Mouse (Mus musculus) Patski (cell line): ENCODE data around the gene Yy1. TPM values are rescaled to one million over a fixed set of nuclear protein-coding genes. Genes with fewer than 3 reads are reported as not detected.

Source experiments
- ATAC-seq: fragments of 100-300 bp; one replicate; pipeline ENCODE4 v1.8.0; 2021
- CTCF ChIA-PET: fragments of 350-600 bp; sonication (Branson Sonifier 250); formaldehyde crosslinking; loops from one replicate; lab custom pipeline; 2022; ENCODE audit warnings: inconsistent platforms; lab: Charles Lee
- POLR2A ChIA-PET: fragments of 350-600 bp; sonication (Branson Sonifier 250); formaldehyde crosslinking; loops from one replicate; lab custom pipeline; 2022; ENCODE audit warnings: antibody characterized with exemption, inconsistent platforms; lab: Charles Lee
- DNase-seq: peaks from one replicate; pipeline ENCODE4 v3.0.0-alpha.2; 2011; ENCODE audit warnings: low read depth, low spot score
- H3K27me3 ChIP-seq: fragments of 371-371 bp; one replicate; pipeline ENCODE4 v1.5.1; 2021
- CTCF ChIP-seq: fragments of 100-300 bp; IDR thresholded peaks from one replicate; pipeline ENCODE4 v1.5.1; 2021
- in situ Hi-C: fragments of 300-500 bp; cut with MboI; formaldehyde crosslinking; loops from 3 replicates; pipeline ENCODE4 v1.11.1; 2018; ENCODE audit warnings: low pct_unique_long_range_greater_than_20kb, mixed read lengths
- polyA plus RNA-seq: library from polyadenylated mRNA; unstranded; gene quantifications from one replicate; pipeline ENCODE4 v1.2.3, GENCODE M21; 2021

Yy1 gene
- polyA plus RNA-seq, 1 experiment from 2014 or later, result 53.2 TPM

GRCm38 (mm10) chr12:108766866-108767265 lies 25.9 kb upstream of the Yy1 start:
- H3K27me3 ChIP-seq, result no peaks in the 10 kb centered on the region
- ATAC-seq (no peak), DNase-seq (no peak)
- ChIA-PET POLR2A (no interaction called here), CTCF (no interaction called here)
- no peak for TF ChIP-seq CTCF
- in situ Hi-C loops, result no loop called here

GRCm38 (mm10) chr12:108768196-108768854 lies 24.4 kb upstream of the Yy1 start:
- CTCF ChIA-PET, result no interaction called here
- DNase-seq, result no peak
- in situ Hi-C loops, result no loop called here
- TF ChIP-seq CTCF, result no peak
- POLR2A ChIA-PET, result no interaction called here
- no peaks in the 10 kb centered on the region for H3K27me3 ChIP-seq
- ATAC-seq, result no peak

- DNase-seq (no peak), ATAC-seq (no peak)
- in situ Hi-C loops, result no loop called here
- no peaks in the 10 kb centered on the region for H3K27me3 ChIP-seq
- ChIA-PET CTCF (no interaction called here), POLR2A (interaction anchor here (0.6 kb wide), 1 partner anchor 1463 kb away, joined by 6 read pairs; no protein-coding TSS in a partner anchor)
- TF ChIP-seq CTCF, result no peak
These were observed 12.5 kb upstream of the Yy1 start for GRCm38 (mm10) chr12:108780108-108780877.

- CTCF ChIA-PET, result no interaction called here
- no peak for DNase-seq
- no peak for ATAC-seq
- in situ Hi-C loops, result no loop called here
- H3K27me3 ChIP-seq, result no peaks in the 10 kb centered on the region
- POLR2A ChIA-PET, result no interaction called here
- no peak for TF ChIP-seq CTCF
These were observed 7.6 kb upstream of the Yy1 start for GRCm38 (mm10) chr12:108785161-108785560.

- CTCF ChIA-PET, result no interaction called here
- in situ Hi-C loops, result no loop called here
- no peak for DNase-seq
- no peak for ATAC-seq
- POLR2A ChIA-PET, result no interaction called here
- no peaks in the 10 kb centered on the region for H3K27me3 ChIP-seq
- no peak for TF ChIP-seq CTCF
These were observed 5.4 kb upstream of the Yy1 start for GRCm38 (mm10) chr12:108787329-108787728.

GRCm38 (mm10) chr12:108792152-108792545 lies 624 bp upstream of the Yy1 start:
- DNase-seq (no peak), ATAC-seq (peak; percentile 13)
- POLR2A ChIA-PET, result interaction anchor here (0.6 to 1.1 kb wide), 2 partner anchors 21 to 39 kb away, joined by 3 read pairs; no protein-coding TSS in a partner anchor
- H3K27me3 ChIP-seq, result no peaks in the 10 kb centered on the region
- in situ Hi-C loops, result no loop called here
- CTCF ChIA-PET, result no interaction called here
- TF ChIP-seq CTCF, result no peak

- DNase-seq, result no peak
- no peak for ATAC-seq
- no peak for TF ChIP-seq CTCF
- in situ Hi-C loops, result no loop called here
- H3K27me3 ChIP-seq, result no peaks in the 10 kb centered on the region
- ChIA-PET CTCF (no interaction called here), POLR2A (no interaction called here)
These were observed 724 bp downstream of the Yy1 start for GRCm38 (mm10) chr12:108793453-108793941.

- in situ Hi-C loops, result no loop called here
- POLR2A ChIA-PET, result no interaction called here
These were observed 1.4 kb downstream of the Yy1 start for GRCm38 (mm10) chr12:108794078-108794711.

GRCm38 (mm10) chr12:108794979-108795537 lies 2.3 kb downstream of the Yy1 start:
- no peaks in the 10 kb centered on the region for H3K27me3 ChIP-seq
- ATAC-seq, result no peak
- DNase-seq, result no peak
- TF ChIP-seq CTCF, result no peak
- ChIA-PET CTCF (no interaction called here), POLR2A (interaction anchor here (1.2 kb wide), 1 partner anchor 17 kb away, joined by 3 read pairs; no protein-coding TSS in a partner anchor)
- in situ Hi-C loops, result no loop called here

More at GRCm38 (mm10) chr12:108794078-108794711, 1.4 kb downstream of the Yy1 start:
- DNase-seq, result no peak
- no peak for TF ChIP-seq CTCF
- CTCF ChIA-PET, result no interaction called here
- ATAC-seq, result peak; percentile 40
- H3K27me3 ChIP-seq, result no peaks in the 10 kb centered on the region

- no peak for ATAC-seq
- in situ Hi-C loops, result no loop called here
- no peak for TF ChIP-seq CTCF
- POLR2A ChIA-PET, result interaction anchor here (1.1 kb wide), 1 partner anchor 35 kb away, joined by 4 read pairs; no protein-coding TSS in a partner anchor
- DNase-seq, result no peak
- H3K27me3 ChIP-seq, result no peaks in the 10 kb centered on the region
- CTCF ChIA-PET, result no interaction called here
These were observed 8.8 kb downstream of the Yy1 start for GRCm38 (mm10) chr12:108801613-108802012.
